Mouse (Mus musculus) kidney, embryonic 15.5 days (tissue): ENCODE measurements around the gene Pacrg. TPM values are rescaled to one million over a fixed set of nuclear protein-coding genes. Genes with fewer than 3 reads are reported as not detected.
A peak's percentile ranks its signal among the peaks of the same experiment; 100 is the strongest.

ENCODE experiments used
- ATAC-seq: fragments of 200-750 bp; cut with Nextera tagmentation; replicated peaks from 2 replicates; pipeline ENCODE4 v1.8.0; 2017; ENCODE audit warnings: moderate TSS enrichment; ENCODE audit not compliant: low FRiP score
- H3K27ac ChIP-seq: fragments of 300-500 bp; sonication (generic); 2 replicates; pipeline ENCODE4 v1.5.1; 2015; ENCODE audit warnings: mild to moderate bottlenecking, inconsistent platforms
- H3K27me3 ChIP-seq: fragments of 300-500 bp; sonication (generic); 2 replicates; pipeline ENCODE4 v1.6.1; 2015; ENCODE audit warnings: inconsistent platforms
- H3K36me3 ChIP-seq: fragments of 300-500 bp; sonication (generic); 2 replicates; pipeline ENCODE4 v1.6.1; 2015; ENCODE audit warnings: inconsistent platforms
- H3K4me1 ChIP-seq: fragments of 300-500 bp; sonication (generic); 2 replicates; pipeline ENCODE4 v1.6.1; 2015; ENCODE audit warnings: inconsistent platforms
- H3K4me2 ChIP-seq: fragments of 300-500 bp; sonication (generic); 2 replicates; pipeline ENCODE4 v1.6.1; 2015; ENCODE audit warnings: moderate library complexity, mild to moderate bottlenecking, inconsistent platforms
- H3K4me3 ChIP-seq: fragments of 300-500 bp; sonication (generic); replicated peaks from 2 replicates; pipeline ENCODE4 v1.5.1; 2015; ENCODE audit warnings: mild to moderate bottlenecking, inconsistent platforms
- H3K9ac ChIP-seq: fragments of 300-500 bp; sonication (generic); 2 replicates; pipeline ENCODE4 v1.6.1; 2015; ENCODE audit warnings: mild to moderate bottlenecking, inconsistent platforms
- H3K9me3 ChIP-seq: fragments of 300-500 bp; sonication (generic); replicated peaks from 2 replicates; pipeline ENCODE4 v1.6.1; 2016; ENCODE audit warnings: inconsistent platforms
- WGBS: fragments of 180-500 bp; shearing (Covaris S2); methylation state at CpG from one replicate; pipeline ENCODE4 v1.1.7; 2015; ENCODE audit warnings: mixed read lengths; 5-methylcytosine and 5-hydroxymethylcytosine counted together
- polyA plus RNA-seq: library from polyadenylated mRNA; unstranded; fragments of >200 nt; fragmentation: Nextera tagmentation; extraction: Ambion mirVana; gene quantifications from 2 replicates; pipeline ENCODE4 v1.2.1, GENCODE M21; 2015

The Pacrg gene
- polyA plus RNA-seq, 1 experiment from 2014 or later = 3.6 TPM

DNA sequence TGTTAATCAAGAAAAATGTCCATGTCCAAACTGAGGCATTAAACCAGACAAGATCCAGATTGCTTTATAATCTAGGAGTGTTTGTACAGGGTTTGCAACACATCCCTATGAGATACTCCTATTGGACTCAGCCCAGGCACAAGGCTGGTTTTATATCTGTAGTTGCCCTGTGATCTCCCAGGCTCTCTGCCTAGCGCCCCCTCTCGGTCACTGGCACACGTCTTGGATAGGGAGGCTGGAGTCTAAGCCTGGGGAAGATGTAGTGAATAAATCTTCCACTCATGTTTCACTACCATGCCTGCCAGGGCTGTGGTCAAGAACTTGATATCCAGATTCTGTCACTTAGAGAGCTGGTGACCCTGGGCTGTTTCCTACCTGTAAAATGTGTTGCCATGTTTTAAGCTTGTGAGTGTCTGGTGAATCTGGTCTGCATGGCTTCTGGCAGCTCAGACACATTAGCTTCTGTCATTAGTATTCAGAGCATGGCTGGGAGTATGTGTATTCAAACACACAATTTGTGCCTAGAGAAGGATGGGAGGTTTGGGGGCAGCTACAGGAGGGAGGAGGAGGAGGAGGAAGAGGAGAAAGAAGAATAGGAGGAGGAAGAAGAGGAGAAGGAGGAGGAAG is 310.7 kb downstream of the Pacrg start:
- Histone ChIP-seq H3K9me3 (no peaks in the 10 kb centered on the region), H3K4me1 (no peaks in the 10 kb centered on the region), H3K36me3 (no peaks in the 10 kb centered on the region), H3K4me2 (no peak overlapping the region), H3K27ac (no peak overlapping the region), H3K4me3 (no peak overlapping the region), H3K27me3 (peaks cover 4% of the 10 kb centered on the region; the same call in 1 of the 2 replicates), H3K9ac (no peak overlapping the region)
- 41% methylated on average over 3 of the region's 3 CpGs for WGBS
- no peak; the same call in 1 of the 2 replicates for ATAC-seq

DNA sequence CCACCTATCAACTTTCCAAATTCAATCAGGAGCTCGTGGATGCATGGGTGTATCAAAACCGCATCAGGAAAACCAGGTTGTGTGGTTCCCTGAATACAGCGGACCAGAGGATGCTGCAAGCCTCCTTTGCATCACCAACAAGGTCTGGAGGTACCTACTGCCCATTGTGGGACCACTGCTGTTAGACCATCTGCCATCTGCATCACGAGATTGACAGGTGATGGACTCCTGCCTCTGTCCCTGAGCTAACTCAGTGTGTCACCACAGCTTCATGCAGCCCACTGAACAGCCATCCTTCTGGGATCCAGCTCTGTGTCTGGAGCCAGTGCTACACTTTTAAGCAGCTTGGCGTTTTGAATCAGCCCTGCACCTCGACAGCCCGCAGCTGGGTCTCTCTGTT is 318.8 kb downstream of the Pacrg start:
- no peak overlapping the region for H3K4me2 ChIP-seq
- no peak for ATAC-seq
- WGBS = 90% methylated on average over 7 of the region's 7 CpGs
- no peaks in the 10 kb centered on the region for H3K36me3 ChIP-seq
- no peak overlapping the region for H3K27ac ChIP-seq
- H3K9me3 ChIP-seq = no peaks in the 10 kb centered on the region
- peaks cover 7% of the 10 kb centered on the region for H3K4me1 ChIP-seq
- H3K9ac ChIP-seq = no peak overlapping the region
- no peaks in the 10 kb centered on the region for H3K27me3 ChIP-seq
- H3K4me3 ChIP-seq = no peak overlapping the region

DNA sequence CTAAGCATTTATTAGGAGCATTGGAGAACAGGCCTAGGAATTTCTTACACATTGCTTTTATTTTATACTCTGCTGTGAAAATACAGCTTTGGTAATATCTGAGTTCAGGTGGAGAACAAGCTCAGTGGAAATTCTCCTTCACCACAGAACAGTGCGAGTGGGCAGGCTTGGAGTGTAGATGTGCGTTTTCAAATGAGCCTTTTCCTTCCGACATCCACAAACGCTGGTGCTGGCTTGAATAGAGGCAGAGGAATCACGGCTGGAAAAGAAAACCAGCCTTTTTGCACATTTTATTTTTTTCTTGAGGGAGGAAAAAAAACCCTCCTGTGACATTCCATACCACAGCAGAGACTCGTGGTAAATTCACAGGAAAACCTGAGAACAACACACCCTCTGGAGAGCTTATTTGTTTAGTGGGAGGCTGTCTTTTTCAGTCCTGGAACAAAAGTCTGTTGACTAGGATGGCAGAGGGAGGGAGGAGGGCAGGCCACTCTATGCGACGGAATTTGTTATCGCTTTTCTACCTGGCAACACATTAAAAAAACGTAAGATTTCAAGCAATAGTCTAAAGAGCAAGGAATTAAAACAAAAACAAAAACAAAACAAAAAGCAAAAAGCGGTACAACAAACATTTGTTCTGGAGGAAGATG is 320.5 kb downstream of the Pacrg start:
- no peak for ATAC-seq
- Histone ChIP-seq H3K4me2 (peak overlapping the region; percentile 28; the same call in 1 of the 2 replicates), H3K27ac (0 out of 2 replicates have a peak overlapping the region, but pooled peaks have one; percentile 37), H3K4me3 (no peak overlapping the region), H3K4me1 (peaks cover 18% of the 10 kb centered on the region), H3K9ac (no peak overlapping the region), H3K9me3 (no peaks in the 10 kb centered on the region), H3K36me3 (no peaks in the 10 kb centered on the region), H3K27me3 (no peaks in the 10 kb centered on the region)
- WGBS = 43% methylated on average over 11 of the region's 11 CpGs

DNA sequence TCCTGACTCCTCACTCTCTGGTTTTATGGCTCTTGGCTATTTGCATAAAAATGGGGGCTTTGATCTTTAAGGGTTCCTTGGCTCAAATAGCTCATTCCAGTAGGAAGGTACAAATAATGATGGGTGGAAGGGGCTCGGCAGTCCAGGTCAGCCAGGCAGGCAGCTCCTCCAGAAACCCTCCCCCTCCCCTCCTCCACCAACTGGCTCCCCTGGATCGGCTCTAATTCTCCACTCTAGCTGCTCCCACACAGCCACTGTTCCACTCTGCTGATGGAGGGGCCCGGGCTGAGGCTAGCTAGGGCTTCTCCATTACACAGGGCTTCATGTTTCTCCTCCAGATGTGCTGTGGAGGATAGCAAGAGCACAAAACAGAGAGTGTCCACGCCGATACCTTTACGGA is 325.3 kb downstream of the Pacrg start:
- Histone ChIP-seq H3K4me1 (peaks cover 37% of the 10 kb centered on the region), H3K36me3 (no peaks in the 10 kb centered on the region), H3K9ac (peak overlapping the region; percentile 14; the same call in 1 of the 2 replicates), H3K27ac (peak overlapping the region; percentile 82), H3K9me3 (no peaks in the 10 kb centered on the region), H3K4me2 (peak overlapping the region; percentile 44), H3K27me3 (no peaks in the 10 kb centered on the region), H3K4me3 (no peak overlapping the region)
- ATAC-seq = peak; percentile 90
- 16% methylated on average over 6 of the region's 6 CpGs for WGBS

DNA sequence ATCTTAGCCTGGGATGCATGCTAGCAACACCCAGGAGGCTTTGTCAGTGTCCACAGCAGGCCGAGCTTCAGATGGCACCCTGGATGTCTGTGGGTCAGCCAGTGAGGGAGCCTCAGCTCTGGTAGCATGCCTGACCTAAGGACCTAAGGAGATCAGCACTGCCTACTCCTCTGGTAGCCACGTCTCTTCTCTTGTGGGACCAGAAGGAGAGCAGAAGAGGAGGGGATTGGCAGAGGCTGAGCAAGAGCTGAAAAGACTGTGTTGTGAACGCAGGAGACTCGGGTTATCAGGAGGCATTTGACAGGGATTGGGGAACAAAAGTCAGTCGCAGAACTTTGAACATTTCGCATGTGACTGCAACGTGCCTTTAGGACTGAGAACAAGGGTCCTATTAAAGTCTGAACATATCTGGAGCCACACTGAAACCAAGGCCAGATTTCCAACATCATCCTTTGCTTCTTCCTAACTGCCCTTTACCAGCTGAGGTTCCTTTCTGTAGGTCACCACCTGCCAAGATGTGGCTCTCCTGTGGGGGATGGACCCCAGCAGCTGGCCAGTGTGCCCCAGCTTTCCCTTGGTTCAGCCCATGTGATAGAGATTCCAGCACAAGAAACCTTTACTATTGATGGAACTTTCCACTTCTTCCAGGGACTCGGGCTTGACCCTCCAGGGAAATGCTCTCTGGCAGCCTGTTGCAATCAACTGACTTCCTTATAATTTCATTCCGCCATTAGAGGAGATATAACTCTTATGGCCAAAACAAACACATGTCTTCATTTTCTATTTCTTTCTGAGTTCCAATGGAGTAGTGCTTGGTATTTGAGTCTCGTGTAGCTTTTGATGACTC is 329.0 kb downstream of the Pacrg start:
- Histone ChIP-seq H3K4me1 (peaks cover 32% of the 10 kb centered on the region), H3K9ac (no peak overlapping the region), H3K4me2 (no peak overlapping the region), H3K36me3 (no peaks in the 10 kb centered on the region), H3K9me3 (no peaks in the 10 kb centered on the region), H3K27ac (no peak overlapping the region), H3K4me3 (no peak overlapping the region), H3K27me3 (no peaks in the 10 kb centered on the region)
- 78% methylated on average over 10 of the region's 10 CpGs for WGBS
- ATAC-seq = no peak

DNA sequence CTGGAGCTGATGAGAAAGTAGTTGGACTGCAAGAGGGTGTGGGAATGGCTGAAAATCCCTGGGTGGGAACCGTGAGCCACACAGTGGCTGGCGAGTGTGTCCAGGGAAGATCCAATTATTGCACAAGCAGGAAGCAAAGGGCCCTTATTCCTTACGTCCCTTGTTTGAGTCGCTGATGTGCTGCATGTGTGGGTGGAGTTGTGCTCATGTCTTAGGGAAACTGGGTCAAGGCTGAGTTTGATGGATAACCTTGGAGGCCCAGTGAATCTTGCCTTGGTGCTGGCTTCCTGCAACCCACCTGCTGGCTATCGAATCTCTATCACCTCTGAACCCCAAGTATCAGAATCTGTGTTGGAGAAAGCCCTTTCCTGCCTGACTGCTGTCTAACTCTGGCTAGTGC is 329.6 kb downstream of the Pacrg start:
- H3K27ac ChIP-seq = no peak overlapping the region
- WGBS = 57% methylated on average over 5 of the region's 5 CpGs
- H3K27me3 ChIP-seq = no peaks in the 10 kb centered on the region
- H3K9me3 ChIP-seq = no peaks in the 10 kb centered on the region
- H3K4me2 ChIP-seq = no peak overlapping the region
- H3K36me3 ChIP-seq = no peaks in the 10 kb centered on the region
- H3K4me3 ChIP-seq = no peak overlapping the region
- peaks cover 30% of the 10 kb centered on the region for H3K4me1 ChIP-seq
- H3K9ac ChIP-seq = no peak overlapping the region
- ATAC-seq = no peak

DNA sequence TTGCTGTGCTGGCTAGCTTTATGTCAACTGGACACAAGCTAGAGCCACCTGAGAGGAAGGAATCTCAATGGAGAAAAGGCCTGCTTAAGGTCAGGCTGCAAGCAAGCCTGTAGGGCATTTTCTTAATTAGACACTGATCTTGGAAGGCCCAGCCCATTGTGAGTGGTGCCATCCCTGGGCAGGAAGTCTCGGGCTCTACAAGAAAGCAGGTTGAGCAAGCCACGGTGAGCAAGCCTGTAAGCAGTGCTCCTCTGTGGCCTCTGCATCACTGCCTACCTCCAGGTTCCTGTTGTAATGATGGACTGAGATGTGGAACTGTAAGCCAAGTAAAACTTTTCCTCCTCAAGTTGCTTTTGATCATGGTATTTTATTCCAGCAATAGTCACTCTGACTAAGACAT is 332.0 kb downstream of the Pacrg start:
- H3K4me1 ChIP-seq = peaks cover 7% of the 10 kb centered on the region
- H3K27me3 ChIP-seq = no peaks in the 10 kb centered on the region
- no peak for ATAC-seq
- H3K27ac ChIP-seq = no peak overlapping the region
- WGBS = 81% methylated on average over 2 of the region's 2 CpGs
- no peak overlapping the region for H3K9ac ChIP-seq
- H3K36me3 ChIP-seq = no peaks in the 10 kb centered on the region
- no peak overlapping the region for H3K4me2 ChIP-seq
- no peaks in the 10 kb centered on the region for H3K9me3 ChIP-seq
- no peak overlapping the region for H3K4me3 ChIP-seq

DNA sequence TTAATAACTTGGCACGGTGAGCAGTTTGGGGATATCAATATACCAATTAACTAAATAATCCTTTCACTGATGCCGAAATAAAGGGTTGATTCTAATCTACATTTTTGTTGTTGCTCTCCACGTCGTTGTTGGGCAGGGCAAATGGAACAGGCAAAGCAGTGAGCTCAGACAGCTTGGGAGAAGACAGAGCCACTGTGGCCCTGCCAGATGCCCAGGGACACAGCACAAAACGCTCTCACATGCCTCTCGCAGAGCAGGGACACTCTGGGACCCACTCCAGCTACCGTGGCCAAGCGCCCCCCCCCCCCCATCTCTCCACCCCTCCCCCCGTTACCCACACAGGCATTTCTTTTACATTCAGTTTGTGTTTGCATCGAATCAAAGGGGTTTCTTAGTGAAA is 332.6 kb downstream of the Pacrg start:
- ATAC-seq = no peak

DNA sequence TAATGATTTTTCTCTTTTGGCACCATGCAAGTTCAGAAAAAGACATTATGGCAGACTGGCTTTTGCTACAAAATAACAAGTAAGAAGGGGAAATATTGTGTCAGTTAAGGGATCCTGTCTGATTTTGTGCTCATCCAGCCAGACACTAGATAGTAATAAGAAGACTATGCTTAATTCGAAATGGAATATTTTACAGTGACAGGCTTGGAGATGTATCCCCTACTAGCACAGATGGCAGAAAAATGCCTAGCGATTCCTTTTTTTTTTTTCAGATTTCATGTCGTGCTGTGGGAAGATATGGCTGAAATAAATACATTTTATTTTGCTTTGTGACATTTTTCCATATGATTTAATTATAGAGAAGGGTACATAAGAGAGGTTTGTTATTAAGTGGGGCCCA is 333.2 kb downstream of the Pacrg start:
- H3K4me1 ChIP-seq = peaks cover 3% of the 10 kb centered on the region; the same call in 1 of the 2 replicates
- H3K9me3 ChIP-seq = no peaks in the 10 kb centered on the region
- 90% methylated on average over 3 of the region's 3 CpGs for WGBS
- no peak overlapping the region for H3K4me3 ChIP-seq
- H3K4me2 ChIP-seq = no peak overlapping the region
- no peak overlapping the region for H3K9ac ChIP-seq
- no peak overlapping the region for H3K27ac ChIP-seq
- no peaks in the 10 kb centered on the region for H3K27me3 ChIP-seq
- no peaks in the 10 kb centered on the region for H3K36me3 ChIP-seq
- ATAC-seq = no peak

More for the DNA sequence above, 332.6 kb downstream of the Pacrg start:
- Histone ChIP-seq H3K9me3 (no peaks in the 10 kb centered on the region), H3K4me1 (peaks cover 6% of the 10 kb centered on the region), H3K27me3 (no peaks in the 10 kb centered on the region), H3K36me3 (no peaks in the 10 kb centered on the region), H3K9ac (no peak overlapping the region), H3K4me3 (no peak overlapping the region), H3K4me2 (no peak overlapping the region), H3K27ac (no peak overlapping the region)
- WGBS = 67% methylated on average over 10 of the region's 10 CpGs

DNA sequence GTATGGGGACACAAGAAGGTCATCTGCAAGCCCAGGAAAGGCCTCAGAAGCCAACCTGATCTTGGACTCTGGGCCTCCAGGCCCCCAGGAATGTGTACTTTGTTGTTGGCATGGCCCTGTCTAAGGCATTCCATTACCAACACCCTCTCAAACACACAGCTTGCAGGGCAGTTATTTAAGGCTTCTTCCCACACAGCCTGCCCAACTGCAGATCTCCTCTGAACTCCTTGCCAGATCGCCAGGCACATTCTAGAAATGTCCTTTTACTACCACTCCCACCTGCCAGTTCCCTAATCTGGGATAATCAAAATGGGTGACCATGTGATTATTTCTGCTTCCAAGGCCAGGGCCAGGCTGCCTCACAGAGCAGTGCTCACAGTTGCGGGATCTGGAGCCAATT is 338.7 kb downstream of the Pacrg start:
- no peak for ATAC-seq
- WGBS = 92% methylated on average over 2 of the region's 2 CpGs
- H3K27ac ChIP-seq = no peak overlapping the region

DNA sequence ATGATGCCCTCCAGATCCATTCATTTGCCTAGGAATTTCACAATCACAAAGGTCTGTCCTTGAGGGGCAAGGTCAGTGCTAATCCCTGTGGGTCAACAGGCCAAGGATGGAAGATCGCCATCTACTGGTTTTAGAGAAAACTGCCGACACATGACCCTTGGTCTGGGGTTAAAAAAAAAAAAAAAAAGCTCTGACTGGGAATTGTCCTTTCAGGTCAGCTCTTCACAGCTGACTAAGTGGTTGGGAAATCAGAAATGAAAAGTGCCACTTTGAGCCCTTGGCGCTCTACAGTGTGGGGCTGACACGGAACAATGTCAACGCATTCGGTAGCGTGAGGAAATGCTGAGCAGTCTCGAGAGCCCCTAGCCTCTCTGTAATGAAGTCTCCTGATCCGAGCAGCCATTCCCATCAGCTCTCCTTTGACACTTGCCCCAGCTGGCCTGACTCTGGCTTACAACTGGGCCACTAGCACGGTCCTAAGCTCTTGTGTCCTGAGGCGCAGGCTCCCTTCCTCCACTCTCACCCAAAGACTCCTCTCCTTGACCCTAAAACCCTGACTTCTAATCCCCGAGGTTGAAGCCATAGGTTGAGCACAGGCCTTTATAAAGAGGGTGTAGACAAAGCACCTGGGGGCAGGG is 339.2 kb downstream of the Pacrg start:
- no peak overlapping the region for H3K27ac ChIP-seq
- ATAC-seq = peak; percentile 43; the same call in 1 of the 2 replicates

More for the DNA sequence above, 338.7 kb downstream of the Pacrg start:
- H3K4me2 ChIP-seq = no peak overlapping the region
- H3K36me3 ChIP-seq = no peaks in the 10 kb centered on the region
- no peaks in the 10 kb centered on the region for H3K27me3 ChIP-seq
- no peaks in the 10 kb centered on the region for H3K9me3 ChIP-seq
- no peak overlapping the region for H3K4me3 ChIP-seq
- no peak overlapping the region for H3K9ac ChIP-seq
- H3K4me1 ChIP-seq = peaks cover 4% of the 10 kb centered on the region; the same call in 1 of the 2 replicates

More for the DNA sequence above, 339.2 kb downstream of the Pacrg start:
- Histone ChIP-seq H3K4me3 (no peak overlapping the region), H3K9me3 (no peaks in the 10 kb centered on the region), H3K27me3 (no peaks in the 10 kb centered on the region), H3K4me2 (no peak overlapping the region), H3K36me3 (no peaks in the 10 kb centered on the region), H3K4me1 (peaks cover 4% of the 10 kb centered on the region; the same call in 1 of the 2 replicates), H3K9ac (no peak overlapping the region)
- 48% methylated on average over 12 of the region's 12 CpGs for WGBS
